In genomic region chr2:58941361-58941760, GRCm38 (mm10) we compare ENCODE assay signal across 15 mouse cellular contexts.
"Had no signal": no experiment of that assay in that cellular context is flagged by ENCODE, and none has a peak within 500 bp of the region (broad histone marks: within the 10 kb centered on the region; RNA-seq: fewer than 3 reads in every experiment).

No protein-coding gene starts in this region.

- H3K36me3 ChIP-seq: kidney, embryonic 15.5 days; limb, embryonic 10.5 days; midbrain, embryonic 10.5 days; neural tube, embryonic 15.5 days had no signal

- DNase-seq: kidney, adult 2 months; kidney, postnatal 14 days; lung, embryonic 14.5 days; lung, postnatal 10 days; lung, postnatal 4 days; midbrain, embryonic 14.5 days; right cerebral cortex, postnatal 14 days; thymus, postnatal 4 days had no signal

- H3K4me3 ChIP-seq: kidney, embryonic 15.5 days; limb, embryonic 10.5 days; midbrain, embryonic 10.5 days; myocyte; neural tube, embryonic 15.5 days had no signal

- H3K9ac ChIP-seq: kidney, embryonic 15.5 days; lung, embryonic 14.5 days; neural tube, embryonic 15.5 days had no signal

- H3K27ac ChIP-seq: kidney, embryonic 15.5 days; limb, embryonic 10.5 days; midbrain, embryonic 10.5 days; neural tube, embryonic 15.5 days had no signal

- H3K9me3 ChIP-seq: kidney, embryonic 15.5 days; limb, embryonic 10.5 days; midbrain, embryonic 10.5 days; neural tube, embryonic 15.5 days had no signal

- H3K27me3 ChIP-seq: kidney, embryonic 15.5 days; neural tube, embryonic 15.5 days had no signal

- ATAC-seq: intestine, embryonic 16.5 days had no signal

- H3K4me1 ChIP-seq: kidney, embryonic 15.5 days; limb, embryonic 10.5 days; midbrain, embryonic 10.5 days; neural tube, embryonic 15.5 days had no signal

- H3K4me2 ChIP-seq: kidney, embryonic 15.5 days; liver, embryonic 11.5 days; lung, embryonic 14.5 days; neural tube, embryonic 15.5 days had no signal
